Mouse (Mus musculus): ENCODE data around the gene Hist1h2ad. TPM values are rescaled to one million over a fixed set of nuclear protein-coding genes. Genes with fewer than 3 reads are reported as not detected.
"Not testable (repeated sequence)": the region's sequence is repeated elsewhere in the genome, so short reads cannot be mapped to it uniquely, and the experiment has no call there.

Hist1h2ad gene
- polyA plus RNA-seq, 1 experiment: 8.3 TPM

DNA sequence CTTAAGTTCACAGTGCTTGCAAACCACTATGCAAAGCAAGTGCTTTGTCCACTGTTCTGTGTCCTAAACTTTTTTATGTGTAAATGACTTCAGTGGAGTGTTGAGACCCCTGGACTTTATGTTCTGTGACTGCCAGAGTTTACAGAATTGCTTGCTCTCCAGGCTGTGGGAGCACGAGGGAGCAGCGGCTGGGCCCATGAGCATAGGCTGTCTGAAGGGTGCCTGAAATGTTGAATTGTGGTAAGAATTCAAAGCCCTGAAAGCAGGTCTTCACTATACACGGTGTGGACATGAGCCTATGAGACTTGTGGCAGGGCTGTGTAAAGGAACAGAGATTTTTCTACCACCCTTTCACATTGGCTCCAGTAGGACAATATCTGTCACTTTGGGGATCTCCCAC is 37.5 kb downstream of the Hist1h2ad start:
- TF ChIP-seq TAL1 (IDR thresholded peaks at IDR 0.05; ENCODE audit: low read length) (no peak), GATA1 (IDR thresholded peaks at IDR 0.05; ENCODE audit: low read length) (no peak)
- H3K27me3 ChIP-seq (ENCODE audit: control insufficient read depth): no peaks in the 10 kb centered on the region
- H3K9me3 ChIP-seq (ENCODE audit: control insufficient read depth, low read length): no peaks in the 10 kb centered on the region
- H3K4me1 ChIP-seq (ENCODE audit: control insufficient read depth): peaks cover 34% of the 10 kb centered on the region
- peaks cover 53% of the 10 kb centered on the region for H3K36me3 ChIP-seq (ENCODE audit: control insufficient read depth)
- no peak overlapping the region for H3K4me3 ChIP-seq (replicated peaks)

DNA sequence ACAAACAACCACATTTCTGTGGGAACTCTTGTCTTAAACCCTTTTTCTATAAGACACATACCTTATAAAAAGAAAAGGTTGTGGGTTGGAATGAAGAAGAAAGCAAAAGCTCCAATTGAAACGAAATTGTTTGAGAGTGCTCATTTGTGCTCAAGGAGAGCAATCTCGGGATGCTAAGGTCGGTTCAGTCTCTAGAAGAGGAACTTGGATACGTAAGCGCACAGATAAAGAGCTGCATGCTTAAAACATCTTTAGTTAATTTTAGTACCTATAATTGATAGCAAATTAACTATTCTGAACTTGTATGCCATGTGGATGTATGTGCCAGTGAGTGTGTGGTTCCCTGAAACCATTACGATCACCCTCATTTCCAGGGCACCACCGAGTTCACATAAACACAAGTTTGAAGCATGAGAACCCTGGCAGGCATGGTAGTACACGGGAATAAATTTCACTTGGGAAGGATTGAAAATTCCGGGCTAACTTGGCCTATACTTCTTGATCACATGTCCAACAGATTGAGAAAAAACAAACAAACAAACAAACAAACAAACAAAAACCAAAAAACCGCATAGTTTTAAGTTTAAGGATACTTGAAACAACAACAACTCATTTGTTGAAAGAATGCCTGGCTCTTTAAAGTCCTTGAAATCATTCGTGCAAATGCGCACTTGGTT is 46.0 kb downstream of the Hist1h2ad start:
- H3K9me3 ChIP-seq (ENCODE audit: control insufficient read depth, low read length): no peaks in the 10 kb centered on the region
- H3K27me3 ChIP-seq (ENCODE audit: control insufficient read depth): peaks cover 9% of the 10 kb centered on the region
- peaks cover 15% of the 10 kb centered on the region for H3K36me3 ChIP-seq (ENCODE audit: control insufficient read depth)
- H3K4me3 ChIP-seq (replicated peaks): peak overlapping the region; percentile 65
- H3K4me1 ChIP-seq (ENCODE audit: control insufficient read depth): peaks cover 48% of the 10 kb centered on the region
- TF ChIP-seq TAL1 (IDR thresholded peaks at IDR 0.05; ENCODE audit: low read length): no peak
- TF ChIP-seq GATA1 (IDR thresholded peaks at IDR 0.05; ENCODE audit: low read length): no peak

GRCm38 (mm10) chr13:23620733-23621531 is 46.8 kb downstream of the Hist1h2ad start, which contains the start of gene Hist1h2be:
TSS of gene Hist1h2be (minus strand) at chr13:23621124.
- TF ChIP-seq TAL1 (IDR thresholded peaks at IDR 0.05; ENCODE audit: low read length): no peak
- TF ChIP-seq GATA1 (IDR thresholded peaks at IDR 0.05; ENCODE audit: low read length): peak; percentile 49; the same call in 1 of the 2 replicates
- Histone ChIP-seq H3K9me3 (ENCODE audit: control insufficient read depth, low read length) (no peaks in the 10 kb centered on the region), H3K36me3 (ENCODE audit: control insufficient read depth) (peaks cover 10% of the 10 kb centered on the region), H3K4me1 (ENCODE audit: control insufficient read depth) (peaks cover 46% of the 10 kb centered on the region), H3K27me3 (ENCODE audit: control insufficient read depth) (peaks cover 17% of the 10 kb centered on the region), H3K4me3 (replicated peaks) (peak within 1 kb of the TSS; percentile 65)

DNA sequence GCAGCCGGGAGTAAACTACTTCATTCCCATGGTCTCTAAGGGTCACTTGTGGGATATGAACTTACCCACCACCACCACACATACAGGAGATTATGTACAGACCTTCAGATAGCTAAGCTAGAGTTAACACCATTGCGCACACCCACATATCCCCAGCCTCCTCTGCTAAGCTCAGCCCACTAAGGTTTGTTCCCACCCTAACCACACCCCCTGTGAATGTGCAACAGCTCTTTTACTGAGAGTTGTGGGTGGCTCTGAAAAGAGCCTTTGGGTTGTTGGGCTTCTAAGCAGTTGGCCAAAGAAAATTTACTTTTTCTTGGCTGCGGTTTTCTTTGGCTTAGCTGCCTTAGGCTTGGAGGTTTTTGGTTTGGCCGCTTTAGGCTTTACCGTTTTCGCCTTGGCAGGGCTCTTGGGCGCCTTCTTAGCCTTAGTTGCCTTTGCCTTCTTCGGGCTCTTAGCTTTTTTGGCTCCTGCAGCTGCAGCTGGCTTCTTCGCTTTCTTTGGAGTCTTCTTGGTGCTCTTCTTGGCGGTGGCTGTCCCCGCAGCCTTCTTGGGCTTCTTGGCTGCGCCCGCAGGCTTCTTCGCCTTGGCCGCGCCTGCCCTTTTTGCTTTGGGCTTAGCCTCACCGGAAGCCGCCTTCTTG is 47.5 kb downstream of the Hist1h2ad start:
- Histone ChIP-seq H3K4me3 (replicated peaks) (peak overlapping the region; percentile 65), H3K27me3 (ENCODE audit: control insufficient read depth) (peaks cover 24% of the 10 kb centered on the region), H3K4me1 (ENCODE audit: control insufficient read depth) (peaks cover 46% of the 10 kb centered on the region), H3K9me3 (ENCODE audit: control insufficient read depth, low read length) (no peaks in the 10 kb centered on the region), H3K36me3 (ENCODE audit: control insufficient read depth) (peaks cover 10% of the 10 kb centered on the region)
- TF ChIP-seq TAL1 (IDR thresholded peaks at IDR 0.05; ENCODE audit: low read length) (no peak), GATA1 (IDR thresholded peaks at IDR 0.05; ENCODE audit: low read length) (no peak; the same call in 1 of the 2 replicates)

- H3K36me3 ChIP-seq (ENCODE audit: control insufficient read depth); H3K9me3 ChIP-seq (ENCODE audit: control insufficient read depth, low read length): not testable (repeated sequence)
- H3K4me1 ChIP-seq (ENCODE audit: control insufficient read depth): peaks cover 45% of the 10 kb centered on the region
- H3K27me3 ChIP-seq (ENCODE audit: control insufficient read depth): peaks cover 28% of the 10 kb centered on the region
- H3K4me3 ChIP-seq (replicated peaks): peak within 1 kb of the TSS; percentile 65
Observed at GRCm38 (mm10) chr13:23622175-23622671, 48.0 kb downstream of the Hist1h2ad start, which contains the start of gene Hist1h1e. TSS of gene Hist1h1e (minus strand) at chr13:23622558.

GRCm38 (mm10) chr13:23622861-23623450 is 48.8 kb downstream of the Hist1h2ad start:
- TF ChIP-seq TAL1 (IDR thresholded peaks at IDR 0.05; ENCODE audit: low read length): no peak
- no peak for TF ChIP-seq GATA1 (IDR thresholded peaks at IDR 0.05; ENCODE audit: low read length)
- no peaks in the 10 kb centered on the region for H3K9me3 ChIP-seq (ENCODE audit: control insufficient read depth, low read length)
- H3K4me1 ChIP-seq (ENCODE audit: control insufficient read depth): peaks cover 42% of the 10 kb centered on the region
- H3K4me3 ChIP-seq (replicated peaks): peak overlapping the region; percentile 65
- H3K27me3 ChIP-seq (ENCODE audit: control insufficient read depth): peaks cover 34% of the 10 kb centered on the region
- H3K36me3 ChIP-seq (ENCODE audit: control insufficient read depth): peaks cover 9% of the 10 kb centered on the region

Other genes starting within 250 kb of the Hist1h2ad start
- gene Zfp322a, start 205.2 kb upstream of the Hist1h2ad start, polyA plus RNA-seq (2012): 0.01 TPM in 2 replicates
- 0.76 and 0.84 TPM in 2 replicates for gene Abt1, start 150.5 kb upstream of the Hist1h2ad start, polyA plus RNA-seq (2012)
- 0.15 and 0.16 TPM in 2 replicates for gene Btn1a1, start 108.5 kb upstream of the Hist1h2ad start, polyA plus RNA-seq (2012)
- not detected in 2 replicates for gene Btn2a2, start 85.5 kb upstream of the Hist1h2ad start, polyA plus RNA-seq (2012)
- gene Hist1h4h, start 43.3 kb upstream of the Hist1h2ad start, polyA plus RNA-seq (2012): 10.1 and 19.7 TPM in 2 replicates
- 52.5 and 62.7 TPM in 2 replicates for gene Hist1h2af, start 40.5 kb upstream of the Hist1h2ad start, polyA plus RNA-seq (2012)
- 8.8 and 11.7 TPM in 2 replicates for gene Hist1h3g, start 39.0 kb upstream of the Hist1h2ad start, polyA plus RNA-seq (2012)
- 0.43 and 3.0 TPM in 2 replicates for gene Hist1h2bh, start 31.0 kb upstream of the Hist1h2ad start, polyA plus RNA-seq (2012)
- gene Hist1h3f, start 30.3 kb upstream of the Hist1h2ad start, polyA plus RNA-seq (2012): 1.3 and 3.3 TPM in 2 replicates
- 8.3 and 13.8 TPM in 2 replicates for gene Hist1h4f, start 22.7 kb upstream of the Hist1h2ad start, polyA plus RNA-seq (2012)
- gene Hist1h1d, start 21.1 kb upstream of the Hist1h2ad start, polyA plus RNA-seq (2012): 0.51 and 0.95 TPM in 2 replicates
- gene Hist1h3e, start 12.0 kb upstream of the Hist1h2ad start, polyA plus RNA-seq (2012): 2.9 and 16.6 TPM in 2 replicates
- 3.6 and 5.2 TPM in 2 replicates for gene Hist1h2ae, start 3.2 kb upstream of the Hist1h2ad start, polyA plus RNA-seq (2012)
- gene Hist1h2bg, start 3.0 kb upstream of the Hist1h2ad start, polyA plus RNA-seq (2012): 14.5 and 18.7 TPM in 2 replicates
- 6.6 and 15.6 TPM in 2 replicates for gene Hist1h2bf, start 185 bp upstream of the Hist1h2ad start, polyA plus RNA-seq (2012)
- gene Hist1h3d, start 1.4 kb downstream of the Hist1h2ad start, polyA plus RNA-seq (2012): 1.6 and 4.7 TPM in 2 replicates
- 5.1 and 11.8 TPM in 2 replicates for gene Hist1h4d, start 7.2 kb downstream of the Hist1h2ad start, polyA plus RNA-seq (2012)
- 0.33 and 0.67 TPM in 2 replicates for gene Hist1h2be, start 46.7 kb downstream of the Hist1h2ad start, polyA plus RNA-seq (2012)
- 2.8 and 8.5 TPM in 2 replicates for gene Hist1h1e, start 48.2 kb downstream of the Hist1h2ad start, polyA plus RNA-seq (2012)
- gene Hist1h2ac, start 109.6 kb downstream of the Hist1h2ad start, polyA plus RNA-seq (2012): 1.1 and 2.1 TPM in 2 replicates
- 17.5 and 20.6 TPM in 2 replicates for gene Hist1h2bc, start 109.8 kb downstream of the Hist1h2ad start, polyA plus RNA-seq (2012)
- gene Hist1h1t, start 121.4 kb downstream of the Hist1h2ad start, polyA plus RNA-seq (2012): 0.10 TPM in 1 of 2 replicates, not detected in the other
- gene Hist1h4c, start 124.1 kb downstream of the Hist1h2ad start, polyA plus RNA-seq (2012): 0.93 and 3.0 TPM in 2 replicates
- 0.15 and 0.53 TPM in 2 replicates for gene Hfe, start 136.5 kb downstream of the Hist1h2ad start, polyA plus RNA-seq (2012)
- gene Hist1h1c, start 164.4 kb downstream of the Hist1h2ad start, polyA plus RNA-seq (2012): 54.6 and 94.3 TPM in 2 replicates
- 3.8 and 7.0 TPM in 2 replicates for gene Hist1h3c, start 171.2 kb downstream of the Hist1h2ad start, polyA plus RNA-seq (2012)
- 5.4 and 12.1 TPM in 2 replicates for gene Hist1h2bb, start 172.4 kb downstream of the Hist1h2ad start, polyA plus RNA-seq (2012)
- 9.1 and 22.3 TPM in 2 replicates for gene Hist1h2ab, start 176.7 kb downstream of the Hist1h2ad start, polyA plus RNA-seq (2012)
- 6.2 and 23.6 TPM in 2 replicates for gene Hist1h3b, start 177.9 kb downstream of the Hist1h2ad start, polyA plus RNA-seq (2012)
- 4.5 and 11.8 TPM in 2 replicates for gene Hist1h4b, start 182.6 kb downstream of the Hist1h2ad start, polyA plus RNA-seq (2012)
- gene Hist1h4a, start 186.8 kb downstream of the Hist1h2ad start, polyA plus RNA-seq (2012): 10.2 and 21.5 TPM in 2 replicates
- gene Hist1h3a, start 188.0 kb downstream of the Hist1h2ad start, polyA plus RNA-seq (2012): 1.5 and 4.0 TPM in 2 replicates
- 1.4 TPM in 2 replicates for gene Hist1h1a, start 189.3 kb downstream of the Hist1h2ad start, polyA plus RNA-seq (2012)
- not detected in 2 replicates for gene Trim38, start 195.5 kb downstream of the Hist1h2ad start, polyA plus RNA-seq (2012)
- not detected in 2 replicates for gene Slc17a2, start 232.6 kb downstream of the Hist1h2ad start, polyA plus RNA-seq (2012)

Data from erythroblast, embryonic 14.5 days (primary cell).